Mouse (Mus musculus): ENCODE data around the gene Trabd.

DNA sequence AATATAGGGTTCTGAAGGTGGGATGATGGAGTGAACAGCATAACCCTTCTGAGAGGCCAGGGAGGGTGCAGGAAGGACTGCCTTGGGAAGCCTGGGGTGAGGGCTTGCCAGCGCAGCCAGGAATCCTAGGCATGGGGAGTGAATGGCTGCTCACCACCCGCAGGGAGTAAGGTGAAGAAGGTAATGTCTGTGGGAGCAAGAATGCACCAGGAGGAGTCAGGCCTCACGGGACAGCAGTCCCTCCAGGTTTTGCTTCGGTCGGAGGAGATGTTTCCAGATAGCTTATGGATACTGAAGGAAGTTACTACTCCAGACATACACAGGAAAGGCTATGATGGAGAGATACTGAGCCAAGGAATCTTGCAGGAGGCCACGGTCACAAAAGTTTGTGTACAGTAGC lies 16.2 kb upstream of the Trabd start:
- no peak for TF ChIP-seq CTCF (IDR thresholded peaks at IDR 0.05; ENCODE audit: extremely low read depth, insufficient read length, insufficient replicate concordance, low read depth, low read length)
- TF ChIP-seq POLR2A (IDR thresholded peaks at IDR 0.05; ENCODE audit: low read depth, low read length), result no peak

Measured in small intestine, adult 2 months (tissue).